Mouse (Mus musculus): Measurements from ENCODE around the gene Cd37. TPM values are rescaled to one million over a fixed set of nuclear protein-coding genes. Genes with fewer than 3 reads are reported as not detected.

Gene Cd37
- polyA plus RNA-seq, 1 experiment = 423 TPM

DNA sequence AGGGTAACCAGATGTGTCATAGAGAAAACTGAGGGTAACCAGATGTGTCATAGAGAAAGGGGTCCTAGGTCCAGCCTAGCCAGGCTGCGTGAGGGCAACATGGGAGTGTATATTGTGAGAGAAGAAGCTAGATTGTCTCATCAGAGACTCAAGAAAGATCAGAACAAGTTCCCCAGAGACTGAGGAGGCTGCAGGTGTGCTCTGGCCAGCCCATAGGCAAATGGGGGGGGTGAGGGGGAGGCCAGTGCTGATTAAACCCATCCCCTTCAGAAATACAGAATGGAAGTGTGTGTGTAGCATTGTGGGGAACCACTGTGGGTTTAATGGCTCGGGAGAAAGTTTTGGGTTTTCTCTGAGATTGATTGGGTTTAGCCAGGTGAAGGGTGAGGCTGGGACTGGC, 17.2 kb downstream of the Cd37 start:
- DNase-seq = no peak
- TF ChIP-seq POLR2A (IDR thresholded peaks at IDR 0.05; ENCODE audit: control insufficient read depth, extremely low read depth, insufficient read depth, low read length, poor library complexity) (no peak), CTCF (IDR thresholded peaks at IDR 0.05; ENCODE audit: borderline replicate concordance, control insufficient read depth, extremely low read depth, insufficient read depth, low read length, poor library complexity) (no peak)
- Histone ChIP-seq H3K4me1 (replicated peaks; ENCODE audit: control insufficient read depth, insufficient read depth, low read length) (no peaks in the 10 kb centered on the region), H3K36me3 (ENCODE audit: control insufficient read depth, insufficient read depth, low read length) (no peaks in the 10 kb centered on the region), H3K27ac (ENCODE audit: control insufficient read depth, insufficient read depth, low read length) (no peak overlapping the region), H3K27me3 (ENCODE audit: control insufficient read depth, insufficient read depth, low read length) (no peaks in the 10 kb centered on the region; the same call in 1 of the 2 replicates), H3K4me3 (ENCODE audit: control insufficient read depth, insufficient read depth, low read length) (no peak overlapping the region)
- WGBS = 37% methylated on average over 2 of the region's 2 CpGs

DNA sequence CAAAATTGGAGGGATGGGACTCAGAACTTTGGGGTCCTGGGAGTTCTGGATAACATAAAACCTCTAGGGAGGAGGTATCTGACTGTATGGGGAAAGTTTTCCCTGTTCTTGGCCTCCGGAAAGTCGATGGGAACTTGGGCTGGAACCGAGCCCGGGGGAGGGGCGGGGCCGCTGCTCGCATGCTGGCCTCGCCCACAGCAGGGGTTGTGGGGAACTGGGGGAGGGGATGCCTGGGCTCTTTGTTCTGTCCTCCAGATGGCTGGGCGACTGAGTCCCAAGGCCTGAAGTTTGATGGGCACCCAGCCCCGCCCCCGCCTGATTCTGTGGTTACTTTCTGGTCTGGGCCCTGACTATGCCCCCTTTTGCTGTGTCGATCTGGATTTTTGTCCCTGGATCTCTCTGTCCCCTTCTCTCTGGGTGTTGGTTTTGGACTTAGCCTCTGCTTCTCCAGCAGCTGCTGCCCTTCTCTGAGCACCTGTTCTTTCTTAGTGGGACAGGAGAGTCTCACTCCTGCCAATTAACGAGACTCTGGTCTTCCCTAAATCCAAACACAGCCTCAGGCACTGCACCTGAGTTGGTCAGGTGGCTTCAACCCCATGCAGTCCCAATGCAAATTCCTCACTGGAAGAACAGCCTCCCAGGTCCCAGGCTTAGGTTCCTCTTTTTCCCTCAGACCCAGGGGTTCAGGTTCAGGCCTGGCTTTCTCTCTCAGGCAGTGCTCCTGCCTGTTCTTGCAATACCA, 22.3 kb downstream of the Cd37 start:
- Histone ChIP-seq H3K27ac (ENCODE audit: control insufficient read depth, insufficient read depth, low read length) (no peak overlapping the region), H3K27me3 (ENCODE audit: control insufficient read depth, insufficient read depth, low read length) (peaks cover 8% of the 10 kb centered on the region; the same call in 1 of the 2 replicates), H3K36me3 (ENCODE audit: control insufficient read depth, insufficient read depth, low read length) (no peaks in the 10 kb centered on the region), H3K4me3 (ENCODE audit: control insufficient read depth, insufficient read depth, low read length) (no peak overlapping the region), H3K4me1 (replicated peaks; ENCODE audit: control insufficient read depth, insufficient read depth, low read length) (peaks cover 2% of the 10 kb centered on the region)
- 6% methylated on average over 13 of the region's 13 CpGs for WGBS
- no peak for TF ChIP-seq CTCF (IDR thresholded peaks at IDR 0.05; ENCODE audit: borderline replicate concordance, control insufficient read depth, extremely low read depth, insufficient read depth, low read length, poor library complexity)
- no peak for TF ChIP-seq POLR2A (IDR thresholded peaks at IDR 0.05; ENCODE audit: control insufficient read depth, extremely low read depth, insufficient read depth, low read length, poor library complexity)
- DNase-seq = no peak

DNA sequence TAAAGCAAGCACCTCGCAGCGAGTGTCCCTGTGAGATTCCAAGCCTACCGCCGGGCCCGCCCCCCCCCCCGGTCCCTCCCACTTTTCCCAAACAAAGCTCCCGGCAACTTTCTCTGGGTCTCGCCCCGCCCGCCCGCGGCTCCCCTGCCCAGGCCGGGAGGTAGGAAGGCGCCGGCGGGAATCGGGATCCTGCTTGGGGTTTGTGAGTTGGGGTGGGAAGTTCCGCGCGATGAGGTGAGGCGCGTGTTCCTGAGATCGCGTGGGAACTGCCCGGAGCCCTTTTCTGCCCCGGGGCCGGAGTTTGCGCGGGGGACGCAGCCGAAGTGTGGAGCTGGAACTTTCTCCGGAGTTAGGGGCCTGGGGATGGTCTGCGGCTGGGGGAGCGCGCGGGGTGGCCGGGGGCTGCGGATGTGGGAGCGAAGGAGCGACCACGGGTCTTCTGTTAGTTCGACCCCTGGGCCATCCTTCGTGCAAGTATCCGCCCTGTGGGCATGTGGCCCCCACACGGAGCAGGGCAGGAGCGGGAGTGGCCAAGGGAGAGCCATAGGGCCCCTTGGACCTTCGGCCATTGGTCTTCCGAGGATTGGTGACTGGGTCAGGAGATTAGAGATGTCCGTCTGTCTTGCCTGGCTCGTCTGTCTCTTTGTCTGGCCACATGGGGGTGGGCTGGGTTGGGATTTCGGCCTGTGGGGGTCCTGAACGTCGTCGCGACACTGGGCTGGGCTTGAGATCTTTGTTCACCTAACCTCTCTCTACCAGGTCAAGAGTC, 23.1 kb downstream of the Cd37 start, which contains the start of gene Tead2:
TSS of gene Tead2 (plus strand) at position 81 of the 769 bp plus-strand sequence.
- Histone ChIP-seq H3K27me3 (ENCODE audit: control insufficient read depth, insufficient read depth, low read length) (peaks cover 8% of the 10 kb centered on the region; the same call in 1 of the 2 replicates), H3K27ac (ENCODE audit: control insufficient read depth, insufficient read depth, low read length) (no peak within 1 kb of the TSS), H3K4me1 (replicated peaks; ENCODE audit: control insufficient read depth, insufficient read depth, low read length) (peaks cover 10% of the 10 kb centered on the region), H3K4me3 (ENCODE audit: control insufficient read depth, insufficient read depth, low read length) (no peak within 1 kb of the TSS), H3K36me3 (ENCODE audit: control insufficient read depth, insufficient read depth, low read length) (no peaks in the 10 kb centered on the region)
- 6% methylated on average over 55 of the region's 55 CpGs for WGBS
- no peak for DNase-seq
- TF ChIP-seq POLR2A (IDR thresholded peaks at IDR 0.05; ENCODE audit: control insufficient read depth, extremely low read depth, insufficient read depth, low read length, poor library complexity) (no peak), CTCF (IDR thresholded peaks at IDR 0.05; ENCODE audit: borderline replicate concordance, control insufficient read depth, extremely low read depth, insufficient read depth, low read length, poor library complexity) (no peak)

DNA sequence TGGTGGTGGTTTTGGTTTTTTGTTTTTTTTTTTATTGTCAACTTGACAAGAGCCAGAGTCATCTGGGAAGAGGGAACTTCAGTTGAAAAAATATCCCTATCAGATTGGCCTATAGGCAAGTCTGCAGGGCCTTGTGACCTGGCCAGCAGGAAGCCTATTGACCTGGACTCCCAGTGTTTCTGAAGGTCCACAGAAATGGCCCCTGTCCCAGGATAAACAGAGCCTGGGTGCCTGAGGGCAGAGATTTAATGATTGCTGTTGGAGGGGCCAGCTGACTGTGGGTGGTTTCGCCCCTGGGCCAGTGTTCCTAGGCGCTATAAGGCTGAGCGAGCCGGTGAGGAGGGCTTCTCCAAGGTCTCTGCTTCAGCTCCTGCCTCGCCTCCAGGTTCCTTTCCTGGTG, 25.2 kb downstream of the Cd37 start:
- 97% methylated on average over 5 of the region's 5 CpGs for WGBS
- no peak for DNase-seq
- no peak overlapping the region for H3K4me3 ChIP-seq (ENCODE audit: control insufficient read depth, insufficient read depth, low read length)
- TF ChIP-seq CTCF (IDR thresholded peaks at IDR 0.05; ENCODE audit: borderline replicate concordance, control insufficient read depth, extremely low read depth, insufficient read depth, low read length, poor library complexity) (no peak), POLR2A (IDR thresholded peaks at IDR 0.05; ENCODE audit: control insufficient read depth, extremely low read depth, insufficient read depth, low read length, poor library complexity) (no peak)
- no peak overlapping the region for H3K27ac ChIP-seq (ENCODE audit: control insufficient read depth, insufficient read depth, low read length)
- H3K4me1 ChIP-seq (replicated peaks; ENCODE audit: control insufficient read depth, insufficient read depth, low read length) = peaks cover 20% of the 10 kb centered on the region
- H3K27me3 ChIP-seq (ENCODE audit: control insufficient read depth, insufficient read depth, low read length) = peaks cover 8% of the 10 kb centered on the region; the same call in 1 of the 2 replicates
- H3K36me3 ChIP-seq (ENCODE audit: control insufficient read depth, insufficient read depth, low read length) = no peaks in the 10 kb centered on the region

DNA sequence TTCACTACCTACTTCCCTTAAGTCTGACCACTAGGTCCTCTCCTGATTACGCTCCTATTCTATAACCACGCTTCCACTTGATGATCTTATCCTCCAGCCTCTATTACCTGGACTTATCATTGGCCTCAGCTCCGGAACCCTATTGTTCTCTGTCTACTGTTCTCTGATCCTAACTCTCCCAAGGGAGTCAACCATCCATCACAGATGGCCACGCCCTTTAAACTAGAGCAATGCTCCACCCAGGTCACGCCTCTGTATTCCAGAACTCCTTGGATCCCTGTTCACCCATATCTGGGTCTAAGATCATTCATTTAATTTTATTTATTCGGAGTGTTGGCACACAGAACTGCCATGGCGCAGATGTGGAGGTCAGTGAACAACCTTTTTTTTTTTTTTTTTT, 26.6 kb downstream of the Cd37 start:
- Histone ChIP-seq H3K27me3 (ENCODE audit: control insufficient read depth, insufficient read depth, low read length) (peaks cover 8% of the 10 kb centered on the region; the same call in 1 of the 2 replicates), H3K27ac (ENCODE audit: control insufficient read depth, insufficient read depth, low read length) (no peak overlapping the region), H3K4me1 (replicated peaks; ENCODE audit: control insufficient read depth, insufficient read depth, low read length) (peaks cover 20% of the 10 kb centered on the region), H3K36me3 (ENCODE audit: control insufficient read depth, insufficient read depth, low read length) (no peaks in the 10 kb centered on the region), H3K4me3 (ENCODE audit: control insufficient read depth, insufficient read depth, low read length) (no peak overlapping the region)
- DNase-seq = no peak
- 96% methylated on average over 7 of the region's 7 CpGs for WGBS
- no peak for TF ChIP-seq CTCF (IDR thresholded peaks at IDR 0.05; ENCODE audit: borderline replicate concordance, control insufficient read depth, extremely low read depth, insufficient read depth, low read length, poor library complexity)
- no peak for TF ChIP-seq POLR2A (IDR thresholded peaks at IDR 0.05; ENCODE audit: control insufficient read depth, extremely low read depth, insufficient read depth, low read length, poor library complexity)

DNA sequence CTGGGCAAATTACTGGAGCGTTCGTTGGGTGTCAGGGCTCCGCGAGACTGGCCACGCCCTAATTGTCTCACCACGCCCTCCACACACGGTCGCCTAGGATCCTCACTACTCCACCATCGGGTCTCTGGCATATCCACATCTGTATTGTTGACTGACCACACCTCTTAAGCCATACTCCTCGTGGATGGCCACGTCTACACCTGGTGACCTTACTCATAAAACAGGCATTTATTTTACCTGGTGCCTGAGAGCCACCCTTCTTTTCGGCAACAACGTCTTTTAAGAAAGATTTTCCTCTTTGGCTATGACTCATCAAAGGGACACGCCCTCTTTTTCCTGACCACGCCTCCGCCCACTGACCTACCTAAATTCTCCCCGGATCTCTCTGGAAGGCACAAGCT, 27.1 kb downstream of the Cd37 start, which contains the start of gene Dkkl1:
TSS of gene Dkkl1 (minus strand) at position 297 of the 401 bp plus-strand sequence.
- Histone ChIP-seq H3K27me3 (ENCODE audit: control insufficient read depth, insufficient read depth, low read length) (peaks cover 8% of the 10 kb centered on the region; the same call in 1 of the 2 replicates), H3K4me1 (replicated peaks; ENCODE audit: control insufficient read depth, insufficient read depth, low read length) (peaks cover 20% of the 10 kb centered on the region), H3K27ac (ENCODE audit: control insufficient read depth, insufficient read depth, low read length) (no peak within 1 kb of the TSS), H3K4me3 (ENCODE audit: control insufficient read depth, insufficient read depth, low read length) (no peak within 1 kb of the TSS), H3K36me3 (ENCODE audit: control insufficient read depth, insufficient read depth, low read length) (no peaks in the 10 kb centered on the region)
- DNase-seq = no peak
- TF ChIP-seq POLR2A (IDR thresholded peaks at IDR 0.05; ENCODE audit: control insufficient read depth, extremely low read depth, insufficient read depth, low read length, poor library complexity) = no peak
- no peak for TF ChIP-seq CTCF (IDR thresholded peaks at IDR 0.05; ENCODE audit: borderline replicate concordance, control insufficient read depth, extremely low read depth, insufficient read depth, low read length, poor library complexity)
- WGBS = 5% methylated on average over 17 of the region's 17 CpGs
